Mouse (Mus musculus) testis, adult 2 months (tissue): ENCODE results near the gene Sos1.

ENCODE experiments used
- CTCF ChIP-seq: fragments of 200-500 bp; IDR thresholded peaks from 2 replicates; pipeline ENCODE4 v1.5.1; 2012; ENCODE audit warnings: low read depth, mild to moderate bottlenecking, inconsistent platforms, low read length, moderate library complexity; ENCODE audit not compliant: control insufficient read depth, insufficient read depth, insufficient replicate concordance
- POLR2A ChIP-seq: fragments of 200-500 bp; IDR thresholded peaks from 2 replicates; pipeline ENCODE4 v1.6.1; 2012; ENCODE audit warnings: low read depth, mild to moderate bottlenecking, inconsistent platforms, low read length, moderate library complexity; ENCODE audit not compliant: control insufficient read depth

DNA sequence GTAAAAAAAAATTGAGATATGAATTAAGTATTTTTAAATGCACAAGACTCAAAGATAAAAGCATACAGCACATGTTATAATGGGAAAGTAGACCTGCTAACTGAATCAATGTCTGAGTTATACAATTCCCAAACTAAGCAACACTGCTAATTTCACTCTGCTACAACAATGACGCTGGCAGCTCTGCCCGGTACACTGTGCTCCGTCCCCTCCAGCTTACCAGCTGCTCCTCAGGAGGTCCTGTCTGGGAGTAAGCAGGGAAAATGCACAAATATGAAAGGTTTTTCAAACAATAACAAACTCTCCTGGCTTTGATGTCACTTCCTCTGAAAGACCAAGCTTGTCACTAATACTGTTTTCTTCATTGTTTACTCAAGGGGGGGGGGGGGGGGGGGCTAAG is 45.8 kb downstream of the Sos1 start:
- no peak for TF ChIP-seq CTCF
- TF ChIP-seq POLR2A = no peak
